Mouse (Mus musculus): ENCODE measurements around the gene Tmem185b.

The Tmem185b gene

GRCm38 (mm10) chr1:119539252-119539651, 13.3 kb downstream of the Tmem185b start:
- DNase-seq (ENCODE audit: extremely low read depth, low read depth) = no peak

DNA sequence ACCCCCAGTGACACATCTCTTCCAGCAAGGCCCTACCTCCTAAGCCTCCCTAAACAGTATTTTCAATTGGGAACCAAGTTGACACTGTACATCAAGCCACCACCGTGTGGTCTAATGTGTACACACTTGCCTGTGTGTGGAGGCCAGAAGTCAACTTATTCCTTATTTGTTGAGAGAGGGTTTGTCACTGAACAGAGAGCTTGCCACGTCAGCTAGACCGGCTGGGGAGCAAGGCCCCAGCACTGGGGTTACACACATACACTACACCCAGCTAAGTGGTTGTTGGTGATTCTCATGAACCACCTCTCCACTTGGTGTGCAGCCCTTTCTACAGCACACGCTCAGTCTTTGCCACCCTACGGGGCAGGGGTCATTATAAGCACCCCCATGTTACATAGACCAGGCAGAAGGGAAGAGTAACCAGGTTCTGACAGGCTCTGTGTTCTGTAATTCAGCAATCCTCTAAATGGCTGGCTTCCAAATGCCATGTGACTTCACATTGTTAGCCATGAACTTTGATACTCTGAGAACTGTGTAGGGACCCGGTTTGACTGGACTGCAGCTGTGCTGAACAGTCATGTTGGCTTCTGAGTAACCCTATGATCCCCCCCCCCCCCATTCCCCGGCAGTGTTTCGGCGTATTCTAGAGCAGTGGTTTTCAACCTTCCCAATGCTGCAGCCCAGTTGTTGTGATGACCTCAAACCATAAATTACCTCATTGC, 15.0 kb downstream of the Tmem185b start:
- no peak for DNase-seq (ENCODE audit: extremely low read depth, low read depth)

- no peak for DNase-seq (ENCODE audit: extremely low read depth, low read depth)
Measured at GRCm38 (mm10) chr1:119541570-119541969, 15.6 kb downstream of the Tmem185b start.

DNA sequence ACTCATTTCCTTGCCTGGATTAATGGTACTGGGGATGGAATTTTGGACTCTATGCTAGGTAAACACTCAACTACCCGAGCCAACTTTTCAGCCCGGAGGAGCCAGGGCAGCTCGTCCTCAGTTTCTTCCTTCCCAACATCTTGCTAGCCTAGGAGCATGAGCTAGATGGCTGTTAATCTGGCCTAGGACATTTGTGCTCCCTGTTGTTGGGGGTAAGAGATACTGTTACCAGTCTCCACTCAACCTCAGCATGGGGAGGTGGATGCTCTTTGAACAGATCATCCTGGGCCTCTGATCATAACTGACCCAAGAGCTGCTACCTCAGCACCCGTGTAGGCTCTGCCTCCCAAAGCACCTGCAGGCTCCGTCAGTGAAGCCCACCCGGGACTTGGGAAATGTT, 17.4 kb downstream of the Tmem185b start:
- DNase-seq (ENCODE audit: extremely low read depth, low read depth) = no peak

GRCm38 (mm10) chr1:119544611-119545155, 18.7 kb downstream of the Tmem185b start:
- DNase-seq (ENCODE audit: extremely low read depth, low read depth) = no peak

DNA sequence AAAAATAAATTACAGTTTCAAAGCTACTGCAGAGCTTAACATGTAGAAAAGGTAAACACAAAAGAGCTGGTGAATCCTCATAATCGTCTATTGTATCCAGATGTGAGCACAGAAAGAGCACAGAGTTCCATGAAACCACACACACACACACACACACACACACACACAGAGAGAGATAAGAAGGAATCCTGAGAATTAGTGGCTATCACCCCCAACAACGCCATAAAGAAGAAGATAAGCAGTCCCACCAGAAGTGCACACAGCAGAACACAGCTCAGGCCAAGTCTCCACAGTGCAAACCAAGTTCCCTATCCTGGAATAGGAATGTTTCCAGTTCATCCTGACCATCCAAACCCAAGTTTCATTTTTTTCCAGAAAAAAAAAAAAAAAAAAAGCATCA, 19.2 kb downstream of the Tmem185b start:
- no peak for DNase-seq (ENCODE audit: extremely low read depth, low read depth)

- no peak for DNase-seq (ENCODE audit: extremely low read depth, low read depth)
Measured at GRCm38 (mm10) chr1:119545671-119546070, 19.7 kb downstream of the Tmem185b start.

GRCm38 (mm10) chr1:119546490-119546889, 20.5 kb downstream of the Tmem185b start:
- DNase-seq (ENCODE audit: extremely low read depth, low read depth) = no peak

GRCm38 (mm10) chr1:119548668-119549326, 22.8 kb downstream of the Tmem185b start:
- DNase-seq (ENCODE audit: extremely low read depth, low read depth) = peak; percentile 54

DNA sequence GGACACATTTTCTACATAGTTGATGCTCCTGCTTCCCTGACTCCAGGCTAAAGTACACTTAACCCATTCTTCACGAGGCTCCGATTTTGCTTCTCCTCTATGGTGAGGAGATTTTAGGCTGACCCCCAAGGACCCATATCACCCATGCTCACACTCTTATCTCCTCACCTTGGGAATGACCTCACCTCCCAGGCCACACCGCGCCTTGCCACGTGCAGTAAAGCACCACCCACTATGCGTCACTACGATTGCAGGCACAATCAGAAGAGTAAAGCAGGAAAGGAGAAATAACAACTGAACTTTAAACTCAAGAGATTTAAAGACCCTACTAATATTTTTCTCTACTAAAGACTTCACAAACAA, 23.3 kb downstream of the Tmem185b start:
- no peak for DNase-seq (ENCODE audit: extremely low read depth, low read depth)

- DNase-seq (ENCODE audit: extremely low read depth, low read depth) = no peak
Measured at GRCm38 (mm10) chr1:119550064-119550463, 24.1 kb downstream of the Tmem185b start.

GRCm38 (mm10) chr1:119551651-119552050, 25.7 kb downstream of the Tmem185b start:
- no peak for DNase-seq (ENCODE audit: extremely low read depth, low read depth)

DNA sequence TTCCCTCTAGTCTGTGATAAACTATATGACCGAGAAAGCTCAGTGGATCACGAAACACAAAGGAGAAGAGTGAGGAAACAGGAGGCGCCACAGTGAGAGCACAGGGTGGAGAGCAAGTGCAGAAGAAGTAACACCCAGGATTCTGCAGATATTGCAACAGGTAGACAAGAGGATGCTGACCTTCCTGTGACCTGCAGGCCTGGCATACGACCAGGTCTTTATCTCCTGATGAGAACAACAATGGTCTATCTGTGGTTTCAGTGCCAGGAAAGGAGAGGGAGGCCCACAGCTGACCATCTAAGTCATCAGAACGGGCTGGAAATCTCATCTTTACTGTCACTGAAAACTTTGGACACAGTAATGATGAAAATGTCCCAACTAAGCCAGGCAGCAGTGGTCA, 29.7 kb downstream of the Tmem185b start:
- no peak for DNase-seq (ENCODE audit: extremely low read depth, low read depth)

DNA sequence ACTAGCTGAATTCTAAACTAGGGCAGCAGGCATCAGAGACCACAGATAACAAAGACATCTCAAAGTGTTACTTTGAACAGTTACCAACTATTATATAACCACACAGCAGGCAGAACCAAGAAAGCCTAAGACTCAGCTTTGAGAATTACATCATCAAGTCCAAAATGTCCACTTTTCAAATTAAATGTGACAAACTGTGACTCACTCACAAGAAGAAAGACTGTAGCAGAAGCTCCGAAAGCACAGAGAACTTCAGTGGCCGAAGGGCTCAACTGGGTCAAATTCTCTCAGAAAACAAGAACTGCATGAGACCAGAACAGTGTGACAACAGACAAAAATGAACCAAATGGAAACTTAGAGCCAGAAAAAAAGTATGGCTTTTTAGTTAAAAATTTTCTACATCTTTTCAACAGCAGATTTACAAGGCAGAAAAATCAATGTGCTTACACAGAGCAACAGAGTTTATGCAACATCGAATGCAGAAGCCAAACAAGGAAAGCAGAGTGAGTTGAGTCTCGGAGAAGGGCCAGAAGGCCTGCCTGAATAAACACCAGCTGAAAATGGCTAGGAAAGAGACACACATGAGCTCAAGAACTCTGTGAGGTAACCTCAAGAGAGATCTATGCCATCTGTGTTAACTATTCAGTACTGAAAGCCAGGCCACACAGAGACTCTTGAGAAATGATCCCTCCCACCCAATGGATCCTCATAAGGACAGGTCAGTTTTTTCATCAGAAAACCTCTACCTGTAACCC, 31.9 kb downstream of the Tmem185b start:
- DNase-seq (ENCODE audit: extremely low read depth, low read depth) = no peak

- DNase-seq (ENCODE audit: extremely low read depth, low read depth) = no peak
Measured at GRCm38 (mm10) chr1:119565531-119565930, 39.6 kb downstream of the Tmem185b start.

GRCm38 (mm10) chr1:119570134-119570533, 44.2 kb downstream of the Tmem185b start:
- no peak for DNase-seq (ENCODE audit: extremely low read depth, low read depth)

All from MEL-GATA-1-ER (cell line).